Mouse (Mus musculus) brain, embryonic 14.5 days (tissue): ENCODE data around the gene Pbx2. TPM values are rescaled to one million over a fixed set of nuclear protein-coding genes. Genes with fewer than 3 reads are reported as not detected.

Experiments
- DNase-seq: peaks from one replicate; pipeline ENCODE4 v3.0.0-alpha.2; 2011; ENCODE audit warnings: low read depth
- CTCF ChIP-seq: fragments of 200-500 bp; IDR thresholded peaks from 2 replicates; pipeline ENCODE4 v1.5.1; 2012; ENCODE audit warnings: inconsistent platforms, mild to moderate bottlenecking, moderate library complexity, borderline replicate concordance; ENCODE audit not compliant: insufficient read depth, insufficient read length; ENCODE audit errors: extremely low read depth
- POLR2A ChIP-seq: fragments of 200-500 bp; IDR thresholded peaks from 2 replicates; pipeline ENCODE4 v1.6.1; 2012; ENCODE audit warnings: mild to moderate bottlenecking, inconsistent platforms, borderline replicate concordance; ENCODE audit not compliant: poor library complexity, insufficient read depth, insufficient read length, severe bottlenecking; ENCODE audit errors: extremely low read depth
- polyA plus RNA-seq: library from polyadenylated mRNA; depleted of rRNA; stranded (reverse); fragments of >200 nt; gene quantifications from 2 replicates; pipeline ENCODE4 v1.2.3, GENCODE M21; 2012

The Pbx2 gene
- polyA plus RNA-seq, 1 experiment = 115 TPM

GRCm38 (mm10) chr17:34607997-34608396, 16.9 kb downstream of the Pbx2 start:
- no peak for TF ChIP-seq CTCF
- TF ChIP-seq POLR2A = no peak
- DNase-seq = no peak

- no peak for DNase-seq
- TF ChIP-seq POLR2A (no peak), CTCF (no peak)
Measured at GRCm38 (mm10) chr17:34611050-34611449, 20.0 kb downstream of the Pbx2 start.

- no peak for DNase-seq
- TF ChIP-seq CTCF = no peak
- TF ChIP-seq POLR2A = no peak
Measured at GRCm38 (mm10) chr17:34613054-34613645, 22.1 kb downstream of the Pbx2 start.

- DNase-seq = no peak
- TF ChIP-seq POLR2A = no peak
- no peak for TF ChIP-seq CTCF
Measured at GRCm38 (mm10) chr17:34613830-34614229, 22.8 kb downstream of the Pbx2 start.

- no peak for DNase-seq
- TF ChIP-seq CTCF (no peak), POLR2A (no peak)
Measured at GRCm38 (mm10) chr17:34615871-34616270, 24.8 kb downstream of the Pbx2 start, which contains the start of gene Egfl8. Gene Egfl8, minus strand, starts transcription at chr17:34615971.

GRCm38 (mm10) chr17:34618999-34619398, 27.9 kb downstream of the Pbx2 start:
- TF ChIP-seq POLR2A = no peak
- TF ChIP-seq CTCF = peak; percentile 71; the same call in 1 of the 2 replicates
- peak; percentile 65 for DNase-seq

GRCm38 (mm10) chr17:34621006-34621405, 29.9 kb downstream of the Pbx2 start:
- no peak for DNase-seq
- TF ChIP-seq POLR2A = no peak
- no peak for TF ChIP-seq CTCF

GRCm38 (mm10) chr17:34623161-34623560, 32.1 kb downstream of the Pbx2 start:
- TF ChIP-seq CTCF (no peak), POLR2A (no peak)
- DNase-seq = no peak

- DNase-seq = no peak
- TF ChIP-seq CTCF = no peak
- no peak for TF ChIP-seq POLR2A
Measured at GRCm38 (mm10) chr17:34624981-34625380, 33.9 kb downstream of the Pbx2 start.

- DNase-seq = no peak
- TF ChIP-seq CTCF (no peak), POLR2A (no peak)
Measured at GRCm38 (mm10) chr17:34626062-34626772, 35.2 kb downstream of the Pbx2 start.

- TF ChIP-seq POLR2A (no peak), CTCF (peak; percentile 59; the same call in 1 of the 2 replicates)
- DNase-seq = peak; percentile 80
Measured at GRCm38 (mm10) chr17:34626773-34627092, 35.7 kb downstream of the Pbx2 start.
